Mouse (Mus musculus) liver, postnatal 0 days (tissue): ENCODE results near the gene AI837181. TPM values are rescaled to one million over a fixed set of nuclear protein-coding genes. Genes with fewer than 3 reads are reported as not detected.

Source experiments
- ATAC-seq: fragments of 200-750 bp; cut with Nextera tagmentation; 2 replicates; pipeline ENCODE4 v1.8.0; 2017; ENCODE audit warnings: mild to moderate bottlenecking, moderate library complexity
- DNase-seq: peaks from one replicate; pipeline ENCODE4 v3.0.0-alpha.2; 2016
- H3K27ac ChIP-seq: fragments of 300-500 bp; sonication (generic); 2 replicates; pipeline ENCODE4 v1.5.1; 2014; ENCODE audit warnings: antibody characterized with exemption, moderate library complexity, mild to moderate bottlenecking, low read depth
- H3K27me3 ChIP-seq: fragments of 300-500 bp; sonication (generic); 2 replicates; pipeline ENCODE4 v1.6.1; 2014; ENCODE audit warnings: low read length, control low read depth, mixed read lengths; ENCODE audit not compliant: insufficient read depth
- H3K36me3 ChIP-seq: fragments of 300-500 bp; sonication (generic); replicated peaks from 2 replicates; pipeline ENCODE4 v1.6.1; 2014; ENCODE audit warnings: mild to moderate bottlenecking, control low read depth, low read length, moderate library complexity, mixed read lengths; ENCODE audit not compliant: insufficient read depth
- H3K4me1 ChIP-seq: fragments of 300-500 bp; sonication (generic); 2 replicates; pipeline ENCODE4 v1.6.1; 2014; ENCODE audit warnings: antibody characterized with exemption, mild to moderate bottlenecking, control low read depth; ENCODE audit not compliant: insufficient read depth
- H3K4me2 ChIP-seq: fragments of 300-500 bp; sonication (generic); 2 replicates; pipeline ENCODE4 v1.6.1; 2014; ENCODE audit warnings: low read depth, mild to moderate bottlenecking, low read length, moderate library complexity, mixed read lengths
- H3K4me3 ChIP-seq: fragments of 300-500 bp; sonication (generic); 2 replicates; pipeline ENCODE4 v1.5.1; 2014; ENCODE audit warnings: low read depth, low read length
- H3K9ac ChIP-seq: fragments of 300-500 bp; sonication (generic); replicated peaks from 2 replicates; pipeline ENCODE4 v1.6.1; 2014; ENCODE audit warnings: mild to moderate bottlenecking, moderate library complexity
- H3K9me3 ChIP-seq: fragments of 300-500 bp; sonication (generic); 2 replicates; pipeline ENCODE4 v1.6.1; 2016; ENCODE audit warnings: mild to moderate bottlenecking, control low read depth, low read length, mixed read lengths
- CTCF ChIP-seq: sonication (generic); IDR thresholded peaks from 2 replicates; pipeline ENCODE4 v1.5.1; 2016; ENCODE audit warnings: antibody characterized with exemption, low read depth
- EP300 ChIP-seq: IDR thresholded peaks from 2 replicates; pipeline ENCODE4 v1.6.1; 2016; ENCODE audit warnings: antibody characterized with exemption, low read depth, mild to moderate bottlenecking
- WGBS: fragments of 180-500 bp; shearing (Covaris S2); extraction: QIAGEN DNeasy Blood & Tissue Kit; methylation state at CpG from one replicate; pipeline ENCODE4 v1.1.7; 2014; ENCODE audit not compliant: insufficient replicate concordance; 5-methylcytosine and 5-hydroxymethylcytosine counted together
- polyA plus RNA-seq: library from polyadenylated mRNA; unstranded; fragments of >200 nt; fragmentation: Nextera tagmentation; extraction: Ambion mirVana; gene quantifications from 2 replicates; pipeline ENCODE4 v1.2.1, GENCODE M21; 2015

Gene AI837181
- polyA plus RNA-seq, 1 experiment from 2014 or later = 15.8 TPM

DNA sequence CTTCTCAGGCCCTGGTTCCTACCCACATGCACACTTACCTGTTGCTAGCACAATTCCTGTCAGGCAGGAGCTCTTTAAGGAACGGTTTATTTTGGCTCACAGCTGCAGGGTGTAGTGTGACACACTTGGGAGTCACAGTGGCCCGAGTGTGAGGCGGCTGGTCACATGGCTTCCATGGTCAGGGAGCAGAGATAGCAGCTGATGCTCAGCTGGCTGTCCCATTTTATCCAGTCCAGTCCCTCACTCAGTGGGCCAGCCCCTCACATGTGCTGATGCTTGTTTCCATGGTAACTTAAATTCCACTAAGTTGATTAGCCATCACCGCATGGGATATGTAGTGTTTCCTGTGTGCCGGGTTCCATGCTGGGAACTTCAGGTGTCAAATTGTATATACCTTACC, 13.0 kb upstream of the AI837181 start:
- 83% methylated on average over 5 of the region's 5 CpGs for WGBS
- Histone ChIP-seq H3K4me1 (peaks cover 23% of the 10 kb centered on the region), H3K27me3 (no peaks in the 10 kb centered on the region), H3K4me2 (no peak overlapping the region), H3K27ac (no peak overlapping the region), H3K9me3 (no peaks in the 10 kb centered on the region), H3K36me3 (no peaks in the 10 kb centered on the region), H3K4me3 (no peak overlapping the region), H3K9ac (no peak overlapping the region)
- TF ChIP-seq EP300 = no peak
- no peak for ATAC-seq
- DNase-seq = no peak

DNA sequence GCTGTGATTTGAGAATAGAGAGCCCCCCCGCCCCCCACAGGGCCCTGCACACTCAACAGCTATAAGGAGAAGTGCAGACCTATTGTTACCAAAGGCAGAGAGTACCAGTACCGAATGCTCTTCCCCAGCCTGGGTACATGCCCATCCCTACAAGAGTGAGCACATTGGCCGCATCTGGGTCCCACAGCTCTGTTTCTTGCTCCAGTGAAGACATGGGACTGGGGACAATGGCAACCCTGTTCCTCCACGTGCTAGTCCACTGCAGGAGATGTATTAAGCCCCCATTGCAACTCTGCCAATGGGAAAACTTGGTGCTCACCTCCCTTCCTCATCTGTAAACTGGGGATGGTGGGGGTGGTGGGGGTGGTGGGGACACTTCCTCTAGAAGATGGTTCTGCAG, 11.1 kb upstream of the AI837181 start:
- H3K36me3 ChIP-seq = peaks cover 8% of the 10 kb centered on the region
- TF ChIP-seq EP300 (no peak), CTCF (no peak)
- no peak overlapping the region for H3K4me2 ChIP-seq
- H3K27me3 ChIP-seq = no peaks in the 10 kb centered on the region
- WGBS = 81% methylated on average over 4 of the region's 4 CpGs
- H3K27ac ChIP-seq = 0 out of 2 replicates have a peak overlapping the region, but pooled peaks have one; percentile 55
- no peak overlapping the region for H3K9ac ChIP-seq
- no peak for DNase-seq
- no peaks in the 10 kb centered on the region for H3K9me3 ChIP-seq
- no peak overlapping the region for H3K4me3 ChIP-seq
- peaks cover 11% of the 10 kb centered on the region for H3K4me1 ChIP-seq
- no peak for ATAC-seq

DNA sequence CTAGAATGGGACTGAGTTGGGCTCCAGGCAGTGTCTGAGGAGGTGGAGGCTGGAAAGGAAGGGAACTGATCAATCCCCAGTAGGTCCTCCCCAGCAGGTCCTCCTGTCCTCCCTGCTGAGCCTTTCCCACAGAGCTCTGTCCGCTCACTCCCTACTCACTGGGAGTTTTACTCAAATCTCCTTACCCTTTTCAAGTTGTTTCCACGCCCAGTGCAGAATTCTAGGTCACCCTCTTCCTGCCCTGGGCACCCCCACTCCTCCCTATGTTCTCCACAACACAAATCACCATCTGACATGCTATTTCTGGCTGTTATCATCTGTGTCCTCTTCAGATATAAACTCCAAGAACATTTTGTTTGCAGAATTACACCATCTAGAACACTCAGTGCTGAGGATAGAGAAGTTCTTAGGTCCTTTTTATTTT, 10.4 kb upstream of the AI837181 start:
- H3K9ac ChIP-seq = no peak overlapping the region
- H3K36me3 ChIP-seq = peaks cover 8% of the 10 kb centered on the region
- no peak overlapping the region for H3K4me3 ChIP-seq
- ATAC-seq = 0 out of 2 replicates have a peak, but pooled peaks have one; percentile 40
- H3K27ac ChIP-seq = peak overlapping the region; percentile 55; the same call in 1 of the 2 replicates
- peaks cover 9% of the 10 kb centered on the region for H3K4me1 ChIP-seq
- 70% methylated on average over 2 of the region's 2 CpGs for WGBS
- peak; percentile 75 for TF ChIP-seq EP300
- no peak for TF ChIP-seq CTCF
- no peaks in the 10 kb centered on the region for H3K27me3 ChIP-seq
- H3K9me3 ChIP-seq = no peaks in the 10 kb centered on the region
- H3K4me2 ChIP-seq = no peak overlapping the region
- no peak for DNase-seq

DNA sequence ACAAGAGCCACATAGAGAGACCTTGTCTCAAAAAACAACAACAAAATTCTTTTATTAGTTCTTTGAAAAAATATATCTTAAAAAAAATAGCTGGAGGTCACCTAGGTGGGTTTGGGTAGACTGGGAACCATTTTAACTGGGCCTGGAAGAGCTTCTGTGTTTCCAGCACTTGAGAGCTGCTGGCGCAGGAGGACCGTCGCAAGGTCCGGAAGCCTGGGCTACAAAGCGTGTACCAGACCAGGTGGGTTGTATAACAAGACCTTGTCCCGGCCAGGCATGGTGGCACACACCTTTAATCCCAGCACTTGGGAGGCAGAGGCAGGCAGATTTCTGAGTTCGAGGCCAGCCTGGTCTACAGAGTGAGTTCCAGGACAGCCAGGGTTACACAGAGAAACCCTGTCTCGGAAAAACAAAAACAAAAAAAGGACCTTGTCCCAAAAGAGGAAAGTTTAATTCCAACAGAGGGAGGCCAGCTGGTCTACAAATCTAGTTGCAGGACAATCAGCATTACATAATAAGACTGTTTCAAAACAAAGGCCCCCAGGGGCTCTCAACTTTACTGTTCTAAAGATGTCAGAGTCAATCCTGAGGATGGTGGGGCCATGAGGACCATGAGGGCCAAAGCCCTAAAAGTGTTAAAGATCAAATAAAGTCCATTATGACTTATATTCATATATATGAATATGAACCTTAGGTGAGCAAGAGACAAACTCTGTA, 6.0 kb upstream of the AI837181 start:
- Histone ChIP-seq H3K36me3 (peaks cover 31% of the 10 kb centered on the region), H3K9ac (no peak overlapping the region), H3K27ac (no peak overlapping the region), H3K4me3 (no peak overlapping the region), H3K4me2 (no peak overlapping the region), H3K4me1 (peaks cover 13% of the 10 kb centered on the region), H3K27me3 (no peaks in the 10 kb centered on the region), H3K9me3 (no peaks in the 10 kb centered on the region)
- ATAC-seq (no peak), DNase-seq (no peak)
- WGBS = 92% methylated on average over 8 of the region's 8 CpGs
- no peak for TF ChIP-seq CTCF
- no peak for TF ChIP-seq EP300

GRCm38 (mm10) chr19:5419630-5420029, 5.3 kb upstream of the AI837181 start:
- WGBS = 73% methylated on average over 9 of the region's 9 CpGs
- ATAC-seq (no peak), DNase-seq (no peak)
- Histone ChIP-seq H3K4me2 (no peak overlapping the region), H3K4me1 (peaks cover 11% of the 10 kb centered on the region), H3K27ac (no peak overlapping the region), H3K9ac (no peak overlapping the region), H3K27me3 (no peaks in the 10 kb centered on the region), H3K4me3 (no peak overlapping the region), H3K36me3 (peaks cover 31% of the 10 kb centered on the region), H3K9me3 (no peaks in the 10 kb centered on the region)
- TF ChIP-seq CTCF = no peak
- no peak for TF ChIP-seq EP300

DNA sequence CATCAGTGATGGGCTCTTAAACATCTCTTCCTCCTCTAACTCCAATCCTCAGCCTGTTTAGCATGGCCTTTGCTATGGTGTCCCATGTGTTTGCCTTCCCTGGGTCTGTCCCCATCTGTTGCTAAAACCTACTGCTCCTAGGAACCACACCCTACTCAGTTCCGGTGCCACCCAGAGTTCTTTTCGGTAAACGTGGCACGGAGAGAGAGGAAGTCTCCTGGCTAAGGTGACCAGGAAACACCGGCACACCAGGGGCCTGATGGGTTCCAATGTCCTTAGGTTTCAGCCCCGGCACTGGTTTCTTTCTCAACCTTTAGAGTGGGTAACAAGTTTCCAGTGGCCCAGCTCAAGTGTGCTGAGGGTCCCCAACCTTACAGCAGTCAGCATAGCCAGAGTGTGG, 4.4 kb upstream of the AI837181 start:
- ATAC-seq (no peak), DNase-seq (no peak)
- Histone ChIP-seq H3K4me1 (peaks cover 11% of the 10 kb centered on the region), H3K4me3 (no peak overlapping the region), H3K27me3 (no peaks in the 10 kb centered on the region), H3K27ac (no peak overlapping the region), H3K9me3 (no peaks in the 10 kb centered on the region), H3K9ac (no peak overlapping the region), H3K4me2 (no peak overlapping the region), H3K36me3 (peaks cover 31% of the 10 kb centered on the region)
- TF ChIP-seq CTCF (no peak), EP300 (no peak)
- WGBS = 78% methylated on average over 6 of the region's 6 CpGs
